Mouse (Mus musculus): ENCODE data around the gene Aff3. TPM values are rescaled to one million over a fixed set of nuclear protein-coding genes. Genes with fewer than 3 reads are reported as not detected.

Aff3 gene
- polyA plus RNA-seq, 1 experiment from 2014 or later, result 1.9 TPM

DNA sequence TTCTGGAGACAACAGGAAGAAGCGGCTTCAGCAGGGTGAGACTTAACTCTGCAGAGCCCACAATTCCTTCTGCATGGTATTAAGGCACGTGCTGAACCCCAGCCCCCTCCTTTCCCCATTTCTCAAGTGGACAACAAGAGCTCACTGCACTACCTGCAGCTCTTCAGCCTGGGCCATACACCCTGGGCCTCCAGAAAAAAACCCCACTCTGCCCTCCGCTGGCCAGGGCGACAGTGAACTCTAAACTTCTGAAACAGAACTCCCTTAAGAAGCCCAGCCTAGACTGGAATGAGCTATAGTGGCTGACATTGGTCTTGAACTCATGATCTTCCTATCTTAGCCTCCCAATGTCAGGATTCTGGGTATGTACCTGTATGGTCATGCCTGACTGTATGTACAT lies 59.3 kb downstream of the Aff3 start:
- no peak overlapping the region for H3K4me2 ChIP-seq (replicated peaks; ENCODE audit: low read depth)
- H3K9me3 ChIP-seq (ENCODE audit: control insufficient read depth, low read length), result no peaks in the 10 kb centered on the region
- H3K27me3 ChIP-seq (ENCODE audit: control insufficient read depth, insufficient read depth, low read length), result no peaks in the 10 kb centered on the region
- DNase-seq (ENCODE audit: low spot score) (no peak), ATAC-seq (ENCODE audit: low FRiP score, low TSS enrichment) (no peak)
- H3K4me1 ChIP-seq (replicated peaks; ENCODE audit: control insufficient read depth, insufficient read depth), result no peaks in the 10 kb centered on the region
- H3K27ac ChIP-seq (replicated peaks), result no peak overlapping the region
- TF ChIP-seq CTCF (IDR thresholded peaks at IDR 0.05; ENCODE audit: low read depth) (no peak; the same call in 1 of the 2 replicates), EP300 (optimal IDR thresholded peaks at IDR 0.05) (no peak)
- no peaks in the 10 kb centered on the region for H3K36me3 ChIP-seq (ENCODE audit: control insufficient read depth, insufficient read depth, low read length)
- H3K9ac ChIP-seq (ENCODE audit: low read length), result no peak overlapping the region
- no peak overlapping the region for H3K4me3 ChIP-seq (ENCODE audit: low read depth, low read length)
- WGBS, result 78% methylated on average over 4 of the region's 4 CpGs

DNA sequence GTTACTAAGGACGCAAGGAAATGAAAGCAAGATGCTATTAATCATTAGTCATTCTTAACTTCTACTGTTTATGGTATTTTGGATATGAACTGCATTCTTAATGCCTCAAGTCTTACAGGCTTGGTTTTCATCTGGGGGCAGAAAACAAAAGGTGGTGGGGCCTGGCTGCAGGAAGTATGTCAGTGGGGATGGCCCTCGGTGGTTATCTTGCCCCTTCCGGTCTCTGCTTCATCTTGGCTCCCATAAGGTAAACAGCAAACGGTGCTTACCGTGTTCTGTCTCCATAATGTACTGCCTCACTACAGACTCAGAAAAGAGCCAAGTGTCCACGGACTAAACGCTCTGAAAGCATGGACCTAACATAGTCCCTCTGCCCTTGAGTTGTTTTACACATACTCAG lies 60.1 kb downstream of the Aff3 start:
- H3K27ac ChIP-seq (replicated peaks), result no peak overlapping the region
- H3K9me3 ChIP-seq (ENCODE audit: control insufficient read depth, low read length), result no peaks in the 10 kb centered on the region
- no peak overlapping the region for H3K9ac ChIP-seq (ENCODE audit: low read length)
- no peak for ATAC-seq (ENCODE audit: low FRiP score, low TSS enrichment)
- no peak overlapping the region for H3K4me3 ChIP-seq (ENCODE audit: low read depth, low read length)
- no peaks in the 10 kb centered on the region for H3K4me1 ChIP-seq (replicated peaks; ENCODE audit: control insufficient read depth, insufficient read depth)
- no peak for TF ChIP-seq CTCF (IDR thresholded peaks at IDR 0.05; ENCODE audit: low read depth)
- no peak for DNase-seq (ENCODE audit: low spot score)
- H3K27me3 ChIP-seq (ENCODE audit: control insufficient read depth, insufficient read depth, low read length), result no peaks in the 10 kb centered on the region
- no peaks in the 10 kb centered on the region for H3K36me3 ChIP-seq (ENCODE audit: control insufficient read depth, insufficient read depth, low read length)
- H3K4me2 ChIP-seq (replicated peaks; ENCODE audit: low read depth), result no peak overlapping the region
- WGBS, result 42% methylated on average over 7 of the region's 7 CpGs

DNA sequence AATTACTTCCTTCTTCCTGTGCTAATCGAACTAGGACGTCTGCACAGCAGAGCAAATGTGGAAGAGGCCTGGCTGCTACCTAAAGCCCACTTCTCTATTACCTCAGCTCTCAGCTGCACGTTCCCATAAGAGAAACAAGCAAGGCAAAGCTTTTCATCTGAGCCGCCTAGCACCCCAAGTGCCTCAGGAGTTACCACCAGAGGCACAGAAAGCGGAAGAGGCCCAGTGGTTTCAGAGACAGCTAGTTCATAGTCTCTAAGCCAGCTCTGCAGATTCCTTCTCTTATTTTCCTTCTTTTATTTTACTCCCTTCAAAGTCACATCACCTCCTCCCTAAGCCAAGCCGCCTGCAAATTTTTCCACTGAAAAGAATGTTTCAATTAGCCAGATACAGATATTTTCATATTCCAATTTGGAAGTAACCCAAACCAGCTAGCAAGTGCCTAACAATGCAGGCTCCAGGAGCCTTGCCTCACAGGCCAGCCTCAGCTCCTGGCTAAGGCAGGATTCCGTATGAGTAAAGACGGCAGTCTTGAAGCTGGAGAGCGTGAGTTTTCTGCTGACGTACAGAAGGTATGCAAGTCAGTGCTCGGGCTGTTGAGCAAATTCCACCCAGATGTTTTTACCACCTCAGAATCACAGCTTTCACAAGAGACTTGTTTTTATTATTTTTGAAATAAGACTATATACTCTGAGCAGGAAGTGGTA lies 62.8 kb downstream of the Aff3 start:
- ATAC-seq (ENCODE audit: low FRiP score, low TSS enrichment) (no peak), DNase-seq (ENCODE audit: low spot score) (no peak)
- TF ChIP-seq CTCF (IDR thresholded peaks at IDR 0.05; ENCODE audit: low read depth) (no peak), EP300 (optimal IDR thresholded peaks at IDR 0.05) (no peak)
- Histone ChIP-seq H3K4me2 (replicated peaks; ENCODE audit: low read depth) (no peak overlapping the region), H3K27me3 (ENCODE audit: control insufficient read depth, insufficient read depth, low read length) (no peaks in the 10 kb centered on the region), H3K36me3 (ENCODE audit: control insufficient read depth, insufficient read depth, low read length) (no peaks in the 10 kb centered on the region), H3K4me3 (ENCODE audit: low read depth, low read length) (no peak overlapping the region), H3K9ac (ENCODE audit: low read length) (no peak overlapping the region), H3K9me3 (ENCODE audit: control insufficient read depth, low read length) (no peaks in the 10 kb centered on the region), H3K4me1 (replicated peaks; ENCODE audit: control insufficient read depth, insufficient read depth) (no peaks in the 10 kb centered on the region), H3K27ac (replicated peaks) (no peak overlapping the region)
- WGBS, result 74% methylated on average over 11 of the region's 11 CpGs

DNA sequence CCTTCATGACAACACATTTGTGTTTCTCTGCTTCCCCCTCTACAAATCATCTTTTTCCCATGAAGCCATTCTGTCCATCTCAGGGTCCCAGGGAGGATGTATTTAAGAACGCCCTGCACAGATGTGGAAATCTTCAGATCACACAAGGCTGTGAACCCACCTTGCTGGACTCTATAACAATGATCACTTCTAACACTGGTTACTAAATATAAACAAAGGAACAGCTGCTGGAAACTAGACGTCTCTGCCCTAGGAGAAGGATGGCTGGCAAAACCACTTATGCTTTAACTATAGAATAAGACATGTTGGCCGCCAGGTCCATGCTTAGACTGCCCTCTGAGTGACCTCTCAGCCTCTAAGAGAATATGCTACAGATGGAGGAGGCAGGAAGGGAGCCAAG lies 69.4 kb downstream of the Aff3 start:
- Histone ChIP-seq H3K4me3 (ENCODE audit: low read depth, low read length) (no peak overlapping the region), H3K4me2 (replicated peaks; ENCODE audit: low read depth) (no peak overlapping the region), H3K9me3 (ENCODE audit: control insufficient read depth, low read length) (no peaks in the 10 kb centered on the region), H3K36me3 (ENCODE audit: control insufficient read depth, insufficient read depth, low read length) (no peaks in the 10 kb centered on the region), H3K27ac (replicated peaks) (no peak overlapping the region), H3K27me3 (ENCODE audit: control insufficient read depth, insufficient read depth, low read length) (no peaks in the 10 kb centered on the region), H3K4me1 (replicated peaks; ENCODE audit: control insufficient read depth, insufficient read depth) (no peaks in the 10 kb centered on the region), H3K9ac (ENCODE audit: low read length) (no peak overlapping the region)
- DNase-seq (ENCODE audit: low spot score) (no peak), ATAC-seq (ENCODE audit: low FRiP score, low TSS enrichment) (no peak)
- no peak for TF ChIP-seq CTCF (IDR thresholded peaks at IDR 0.05; ENCODE audit: low read depth)
- no peak for TF ChIP-seq EP300 (optimal IDR thresholded peaks at IDR 0.05)
- 63% methylated on average over 3 of the region's 3 CpGs for WGBS

DNA sequence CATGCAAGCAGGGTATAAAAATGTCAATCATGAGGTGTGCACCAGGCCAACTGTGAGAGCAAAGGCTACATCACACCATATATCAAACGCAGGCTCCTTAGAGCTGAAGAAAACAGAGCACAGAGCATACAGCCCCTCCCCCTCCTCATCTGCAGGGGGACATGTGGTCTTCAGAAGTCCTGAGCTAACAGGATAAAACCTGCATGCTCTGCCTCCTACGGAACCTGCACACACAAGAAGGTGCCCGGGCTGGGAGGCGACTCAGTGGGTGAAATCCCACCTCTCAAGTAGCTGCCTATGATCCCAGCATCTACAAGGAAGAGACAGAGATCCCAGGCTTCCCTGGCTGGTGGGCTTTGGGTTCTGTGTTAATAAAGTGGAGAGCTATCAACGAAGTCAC lies 70.0 kb downstream of the Aff3 start:
- TF ChIP-seq CTCF (IDR thresholded peaks at IDR 0.05; ENCODE audit: low read depth) (no peak), EP300 (optimal IDR thresholded peaks at IDR 0.05) (no peak)
- H3K27me3 ChIP-seq (ENCODE audit: control insufficient read depth, insufficient read depth, low read length), result no peaks in the 10 kb centered on the region
- H3K27ac ChIP-seq (replicated peaks), result no peak overlapping the region
- DNase-seq (ENCODE audit: low spot score) (no peak), ATAC-seq (ENCODE audit: low FRiP score, low TSS enrichment) (no peak)
- no peaks in the 10 kb centered on the region for H3K4me1 ChIP-seq (replicated peaks; ENCODE audit: control insufficient read depth, insufficient read depth)
- H3K9ac ChIP-seq (ENCODE audit: low read length), result no peak overlapping the region
- 69% methylated on average over 5 of the region's 5 CpGs for WGBS
- H3K4me2 ChIP-seq (replicated peaks; ENCODE audit: low read depth), result no peak overlapping the region
- H3K36me3 ChIP-seq (ENCODE audit: control insufficient read depth, insufficient read depth, low read length), result no peaks in the 10 kb centered on the region
- H3K9me3 ChIP-seq (ENCODE audit: control insufficient read depth, low read length), result no peaks in the 10 kb centered on the region
- no peak overlapping the region for H3K4me3 ChIP-seq (ENCODE audit: low read depth, low read length)

DNA sequence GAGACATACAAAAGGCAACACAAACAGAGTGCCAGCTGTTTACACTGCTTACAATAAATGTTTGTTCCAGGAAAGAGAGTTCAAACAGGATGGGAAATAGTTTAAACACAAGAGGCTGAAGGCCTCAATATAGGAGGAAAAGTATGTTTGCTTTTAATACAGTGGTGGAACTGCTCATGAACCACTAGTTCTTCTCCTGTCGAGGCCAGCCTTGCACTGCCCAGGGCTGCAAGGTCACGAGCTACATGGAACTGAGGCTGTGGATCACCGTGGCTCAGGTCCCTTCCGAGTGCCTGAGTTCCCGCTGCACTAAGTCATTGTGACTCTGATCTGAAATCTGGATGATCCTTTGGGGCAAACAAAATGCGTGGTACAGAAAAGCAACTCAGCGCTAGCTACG lies 73.6 kb downstream of the Aff3 start:
- Histone ChIP-seq H3K4me3 (ENCODE audit: low read depth, low read length) (no peak overlapping the region), H3K36me3 (ENCODE audit: control insufficient read depth, insufficient read depth, low read length) (no peaks in the 10 kb centered on the region), H3K4me1 (replicated peaks; ENCODE audit: control insufficient read depth, insufficient read depth) (no peaks in the 10 kb centered on the region), H3K9me3 (ENCODE audit: control insufficient read depth, low read length) (no peaks in the 10 kb centered on the region), H3K4me2 (replicated peaks; ENCODE audit: low read depth) (no peak overlapping the region), H3K9ac (ENCODE audit: low read length) (no peak overlapping the region), H3K27ac (replicated peaks) (no peak overlapping the region), H3K27me3 (ENCODE audit: control insufficient read depth, insufficient read depth, low read length) (no peaks in the 10 kb centered on the region)
- ATAC-seq (ENCODE audit: low FRiP score, low TSS enrichment), result no peak
- WGBS, result 52% methylated on average over 8 of the region's 8 CpGs
- DNase-seq (ENCODE audit: low spot score), result no peak
- TF ChIP-seq CTCF (IDR thresholded peaks at IDR 0.05; ENCODE audit: low read depth), result no peak
- TF ChIP-seq EP300 (optimal IDR thresholded peaks at IDR 0.05), result no peak

Data from stomach, postnatal 0 days (tissue).